Mouse (Mus musculus): ENCODE data around the gene Htr3a. TPM values are rescaled to one million over a fixed set of nuclear protein-coding genes. Genes with fewer than 3 reads are reported as not detected.

The Htr3a gene
- total RNA-seq, 2 experiments from 2014 or later = 14.5 to 15.9 TPM

DNA sequence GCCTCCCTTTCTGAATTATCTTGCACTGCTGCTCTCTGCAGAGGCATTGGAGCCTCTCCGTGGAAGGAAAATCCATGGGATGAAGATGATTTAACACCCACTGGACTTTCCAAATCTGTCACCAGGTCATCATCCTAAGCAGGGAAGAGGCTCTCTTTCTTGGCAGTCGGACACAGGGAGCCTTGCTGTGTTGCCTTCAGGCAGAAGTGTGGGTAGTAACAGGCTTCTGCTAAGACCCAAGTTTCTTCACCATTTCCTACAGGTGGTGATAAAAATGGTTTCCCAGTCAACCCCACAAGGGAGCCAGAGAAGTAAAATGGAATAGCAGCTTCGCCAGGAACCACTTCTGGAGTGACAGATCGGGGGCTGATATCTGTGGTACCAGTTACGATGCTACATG is 61.4 kb downstream of the Htr3a start:
- no peak for DNase-seq (ENCODE audit: low spot score in 2 of 2)

Other genes starting within 250 kb of the Htr3a start
- 100 to 1,000 TPM; 142 to 156 TPM for gene Zbtb16, start 74.9 kb downstream of the Htr3a start, total RNA-seq (2021)
- gene Htr3b, start 53.9 kb upstream of the Htr3a start, total RNA-seq (2021) = not detected
- 10 to 100 TPM; 26.7 to 31.9 TPM for gene Usp28, start 74.3 kb upstream of the Htr3a start, total RNA-seq (2021)
- gene Zw10, start 144.5 kb upstream of the Htr3a start, total RNA-seq (2021) = 10 to 100 TPM; 16.8 to 17.0 TPM
- 1 to 10 TPM in 1 of 2 experiments, under 1 TPM in 1; 0.87 to 1.4 TPM for gene Tmprss5, start 170.2 kb upstream of the Htr3a start, total RNA-seq (2021)

Measured in layer of hippocampus, adult 18-20 months (tissue).